Mouse (Mus musculus) lung, postnatal 14 days (tissue): Measurements from ENCODE around the gene Ptpn11.

Experiments
- DNase-seq: peaks from one replicate; pipeline ENCODE4 v3.0.0; 2021

Ptpn11 gene

GRCm38 (mm10) chr5:121179077-121179857, 11.9 kb downstream of the Ptpn11 start:
- no peak for DNase-seq

- DNase-seq = no peak
Observed at GRCm38 (mm10) chr5:121172835-121173234, 18.4 kb downstream of the Ptpn11 start.

DNA sequence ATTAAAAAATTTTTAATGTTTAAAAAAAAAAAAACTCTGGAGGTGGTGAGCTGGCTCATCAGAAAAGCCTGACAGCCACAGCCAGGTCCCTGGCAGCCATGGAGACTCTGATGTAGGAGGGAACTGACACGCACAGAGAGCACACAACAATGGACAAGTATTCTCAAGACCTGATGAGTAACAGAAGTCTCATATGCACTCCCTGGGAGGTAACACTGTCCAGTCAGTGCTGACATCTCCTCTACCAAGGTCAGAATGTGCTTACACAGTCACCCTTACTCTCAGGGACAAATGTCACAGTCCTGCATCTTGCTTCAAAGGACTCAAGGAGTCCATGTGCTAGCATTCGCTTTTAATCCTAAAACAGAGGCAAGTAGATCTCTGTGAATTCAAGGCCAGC, 21.6 kb downstream of the Ptpn11 start:
- no peak for DNase-seq

DNA sequence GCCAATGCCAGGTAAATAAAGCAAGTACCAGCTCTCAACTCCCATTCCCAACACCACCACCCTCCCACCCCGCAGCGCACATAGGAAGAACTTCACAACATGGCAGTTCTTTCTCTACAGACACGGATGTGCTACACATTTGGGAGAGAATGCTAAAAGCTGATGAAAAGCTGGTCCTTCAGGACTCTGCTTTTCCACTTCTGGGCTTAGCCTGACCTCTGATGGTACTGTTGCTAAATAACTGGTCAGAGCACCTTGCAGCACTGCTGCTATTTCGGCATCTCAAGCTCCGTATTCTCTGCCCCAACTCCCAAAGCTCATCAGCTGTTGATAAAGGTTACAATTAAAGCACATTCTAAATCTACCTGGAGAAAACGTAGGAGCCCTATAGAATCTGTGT, 24.3 kb downstream of the Ptpn11 start:
- DNase-seq = no peak

- no peak for DNase-seq
Observed at GRCm38 (mm10) chr5:121162923-121163322, 28.3 kb downstream of the Ptpn11 start.

GRCm38 (mm10) chr5:121162285-121162684, 28.9 kb downstream of the Ptpn11 start:
- DNase-seq = no peak

GRCm38 (mm10) chr5:121158966-121159365, 32.2 kb downstream of the Ptpn11 start:
- DNase-seq = no peak

DNA sequence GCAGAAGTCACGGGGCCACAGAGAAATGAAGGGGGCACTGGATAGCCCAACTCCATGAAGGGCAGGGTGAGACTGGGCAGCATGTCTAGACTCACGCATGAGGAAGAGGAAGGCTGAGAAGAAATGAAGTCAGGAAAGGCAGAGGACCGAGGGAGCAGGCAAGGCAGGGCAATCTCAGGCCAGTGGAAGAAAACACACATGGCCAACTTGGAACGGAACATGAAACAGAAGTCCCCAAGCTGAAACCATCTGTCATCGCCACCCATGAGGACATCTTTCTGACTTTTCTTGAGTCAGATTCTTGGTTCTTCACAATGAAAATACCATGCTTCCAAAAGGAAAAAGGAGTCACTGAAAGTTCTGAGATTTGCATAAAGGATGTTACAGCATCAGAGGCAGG, 33.7 kb downstream of the Ptpn11 start:
- no peak for DNase-seq

- DNase-seq = no peak
Observed at GRCm38 (mm10) chr5:121157017-121157416, 34.2 kb downstream of the Ptpn11 start.

DNA sequence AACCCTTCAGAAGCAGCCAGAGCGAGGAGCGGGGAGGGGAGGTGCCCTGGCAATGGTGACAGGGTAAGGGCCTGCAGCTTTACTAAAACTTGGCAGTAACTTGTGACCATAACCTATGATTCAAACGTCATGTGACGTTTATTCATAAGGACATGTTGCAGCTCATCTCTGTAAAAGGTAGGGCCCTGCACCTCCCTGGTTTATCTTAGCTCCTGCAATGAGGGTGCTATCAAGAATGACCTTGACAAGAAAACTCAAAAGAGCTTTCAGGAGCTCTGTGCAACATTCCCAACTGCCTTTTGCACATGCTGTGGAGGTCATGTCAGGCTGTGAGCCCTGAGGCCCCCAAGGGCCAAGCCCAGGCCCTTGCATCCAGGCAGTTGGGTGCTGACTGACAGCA, 35.1 kb downstream of the Ptpn11 start:
- no peak for DNase-seq

GRCm38 (mm10) chr5:121150684-121151083, 40.5 kb downstream of the Ptpn11 start:
- no peak for DNase-seq

DNA sequence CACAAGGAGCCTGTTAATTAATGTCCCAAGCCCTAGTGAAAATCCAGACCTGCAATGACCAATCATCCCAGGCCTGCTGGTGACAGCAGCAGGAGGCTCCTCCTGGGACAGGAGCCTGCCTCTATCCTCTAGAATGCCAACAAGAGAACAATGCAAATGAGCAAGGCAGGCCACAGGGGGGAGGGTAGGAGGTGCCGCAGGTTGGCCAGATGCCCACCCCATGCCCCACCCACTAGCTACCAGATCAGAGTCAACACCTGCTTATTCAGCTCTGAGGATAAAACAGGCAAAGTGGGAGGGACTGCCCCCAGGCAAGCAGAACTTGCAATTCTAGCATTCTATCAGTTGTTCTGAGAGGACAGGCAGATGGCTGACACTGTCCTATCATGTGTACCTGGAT, 42.0 kb downstream of the Ptpn11 start:
- DNase-seq = no peak

DNA sequence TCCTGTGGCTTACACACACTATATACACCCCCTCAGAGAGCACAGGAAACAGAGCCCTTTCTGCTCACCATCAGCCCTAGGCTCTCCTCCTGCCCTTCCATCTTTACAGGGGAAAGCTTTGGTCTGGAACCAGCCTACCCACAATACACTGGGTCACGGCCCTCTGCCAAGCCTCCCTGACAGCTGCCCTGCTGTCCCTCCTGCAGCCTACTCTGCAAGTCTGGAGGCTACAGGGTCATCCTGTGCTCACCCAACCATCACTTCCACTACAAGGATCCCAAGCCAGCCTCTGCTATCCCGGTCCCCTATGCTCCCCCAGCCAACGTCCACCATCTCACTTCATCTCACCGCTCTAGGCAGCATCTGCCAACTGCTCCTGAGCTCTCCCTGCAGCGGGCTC, 44.9 kb downstream of the Ptpn11 start:
- no peak for DNase-seq

DNA sequence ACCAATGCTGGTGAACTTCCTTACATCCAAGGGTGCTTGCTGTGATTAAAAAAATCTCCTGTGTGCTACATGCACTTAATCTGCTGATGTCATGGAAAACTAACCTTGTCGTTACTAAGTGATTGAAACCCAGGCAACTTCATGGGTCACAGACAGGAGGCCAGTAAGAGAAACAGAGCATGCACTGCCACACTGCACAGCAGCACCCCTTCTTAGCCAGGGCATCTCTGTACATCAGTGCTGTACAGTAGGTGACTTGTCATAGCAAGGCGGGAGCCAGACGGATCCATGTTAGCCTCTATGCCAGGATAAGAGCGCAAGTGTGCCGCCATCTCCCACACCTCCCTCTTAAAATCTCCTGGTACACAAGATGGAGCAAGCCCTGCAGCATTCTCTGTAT, 45.6 kb downstream of the Ptpn11 start:
- DNase-seq = no peak

- no peak for DNase-seq
Observed at GRCm38 (mm10) chr5:121144441-121145238, 46.6 kb downstream of the Ptpn11 start.

GRCm38 (mm10) chr5:121142431-121143119, 48.6 kb downstream of the Ptpn11 start:
- no peak for DNase-seq

DNA sequence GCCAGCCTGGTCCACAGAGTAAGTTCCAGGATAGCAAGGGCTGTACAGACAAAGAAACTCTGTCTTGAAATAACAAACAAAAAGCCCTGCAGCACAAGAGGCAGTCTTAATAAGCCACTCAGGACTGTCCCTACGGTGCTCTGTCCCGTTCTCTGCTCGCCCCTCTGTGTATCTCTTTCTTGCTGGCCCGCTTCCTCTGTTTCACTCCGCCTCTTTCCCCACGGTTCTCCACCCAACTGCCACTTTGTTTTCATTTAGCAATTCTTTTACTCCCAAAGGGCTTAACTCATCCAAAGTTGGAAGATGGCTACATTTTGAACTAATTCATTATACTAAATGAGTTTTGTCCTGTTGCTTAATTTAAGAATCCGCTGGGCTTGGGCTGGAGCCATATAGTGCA, 50.9 kb downstream of the Ptpn11 start:
- no peak for DNase-seq

DNA sequence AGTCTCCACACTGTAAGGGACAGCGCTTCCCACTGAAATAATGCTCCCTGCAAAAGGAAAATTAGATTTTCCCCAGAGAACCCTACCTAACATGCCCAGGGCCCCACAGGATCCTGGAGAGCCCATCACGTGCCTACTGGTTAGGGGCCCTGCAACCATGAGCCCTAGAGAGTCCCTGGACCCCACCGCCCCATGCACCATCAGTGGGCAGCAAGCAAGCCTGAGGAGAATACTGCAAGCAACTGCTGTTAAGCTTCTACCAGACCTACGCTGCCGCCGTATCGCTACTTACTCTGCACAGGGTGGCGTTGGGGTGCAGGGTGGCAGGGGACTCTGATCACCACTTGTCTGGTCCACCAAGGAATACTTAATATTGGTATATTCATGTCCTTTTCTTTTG, 54.1 kb downstream of the Ptpn11 start:
- no peak for DNase-seq

- no peak for DNase-seq
Observed at GRCm38 (mm10) chr5:121131801-121132200, 59.4 kb downstream of the Ptpn11 start.

- no peak for DNase-seq
Observed at GRCm38 (mm10) chr5:121129254-121129653, 61.9 kb downstream of the Ptpn11 start.

- DNase-seq = no peak
Observed at GRCm38 (mm10) chr5:121126051-121126450, 65.1 kb downstream of the Ptpn11 start.

GRCm38 (mm10) chr5:121125563-121125962, 65.6 kb downstream of the Ptpn11 start:
- DNase-seq = no peak
